Mouse (Mus musculus) c-Kit-positive CD71-negative TER-119-negative erythroid progenitor cells, embryonic 14.5 days (primary cell): Measurements from ENCODE around the gene Ttyh1.
A peak's percentile ranks its signal among the peaks of the same experiment; 100 is the strongest.
"Not testable (repeated sequence)": the region's sequence is repeated elsewhere in the genome, so short reads cannot be mapped to it uniquely, and the experiment has no call there.

ENCODE experiments used
- DNase-seq: peaks from one replicate; pipeline ENCODE4 v3.0.0-alpha.2; 2013; ENCODE audit warnings: low read depth

Gene Ttyh1

DNA sequence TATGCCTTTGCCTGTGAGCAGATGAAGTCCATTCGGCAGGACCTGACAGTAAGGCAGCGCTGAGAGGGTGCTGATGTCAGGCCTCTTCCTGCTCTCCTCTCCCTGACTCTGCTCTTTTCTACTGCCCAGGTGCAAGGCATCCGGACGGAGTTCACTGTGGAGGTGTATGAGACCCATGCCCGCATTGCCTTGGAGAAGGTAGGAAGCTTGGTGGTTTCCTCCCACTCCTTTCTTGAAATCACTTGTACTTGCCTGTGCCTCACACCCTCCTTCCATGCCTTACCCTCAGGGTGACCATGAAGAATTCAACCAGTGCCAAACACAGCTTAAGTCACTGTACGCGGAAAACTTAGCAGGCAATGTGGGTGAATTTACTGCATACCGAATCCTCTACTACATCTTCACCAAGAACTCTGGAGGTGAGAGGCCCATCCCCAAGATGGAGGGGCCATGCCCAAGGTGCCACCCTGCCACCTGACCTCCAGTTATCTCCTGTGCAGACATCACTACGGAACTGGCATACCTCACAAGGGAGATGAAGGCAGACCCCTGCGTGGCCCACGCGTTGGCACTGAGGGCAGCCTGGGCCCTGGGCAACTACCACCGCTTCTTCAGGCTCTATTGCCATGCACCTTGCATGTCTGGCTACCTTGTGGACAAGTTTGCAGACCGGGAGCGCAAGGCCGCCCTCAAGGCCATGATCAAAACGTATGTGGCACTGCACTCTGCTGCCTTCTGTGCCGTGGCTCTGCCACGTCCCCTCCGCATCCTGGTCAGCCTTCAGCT is 25.8 kb downstream of the Ttyh1 start:
- no peak for DNase-seq

DNA sequence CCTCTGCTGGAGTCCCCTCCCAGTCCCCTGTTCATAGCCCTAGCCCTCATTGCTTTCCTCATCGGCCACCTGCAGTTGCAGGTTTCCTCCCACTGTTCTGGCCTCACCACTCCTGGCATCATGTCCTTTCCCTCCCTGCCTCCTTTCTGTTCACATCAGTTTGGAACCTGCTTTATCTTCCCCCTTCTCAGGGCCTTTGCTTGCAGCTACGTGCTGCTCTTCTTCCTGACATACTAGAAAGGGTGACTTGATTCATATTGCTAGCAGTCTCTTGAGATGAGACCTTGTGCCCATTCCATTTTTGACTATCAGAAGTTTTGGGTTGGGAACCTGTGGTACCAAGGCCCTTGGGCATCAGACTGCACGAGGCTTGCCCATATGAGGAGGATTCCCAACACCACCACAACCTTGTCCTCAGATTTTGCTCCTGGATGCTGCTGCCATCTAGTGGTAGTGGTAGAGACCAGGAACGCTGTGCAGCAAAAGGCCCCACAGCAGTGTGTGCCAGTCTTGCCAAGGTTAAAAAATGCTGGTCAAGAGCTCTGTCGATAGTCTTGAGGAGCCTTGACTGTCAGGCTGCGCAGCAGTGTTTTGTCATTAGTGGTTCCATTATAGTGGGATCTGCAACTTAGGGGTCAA is 26.5 kb downstream of the Ttyh1 start:
- no peak for DNase-seq

GRCm38 (mm10) chr7:4146241-4147180 is 27.3 kb downstream of the Ttyh1 start:
- DNase-seq = no peak

- DNase-seq = no peak
Measured at GRCm38 (mm10) chr7:4147371-4147770, 28.2 kb downstream of the Ttyh1 start.

GRCm38 (mm10) chr7:4147836-4148235 is 28.6 kb downstream of the Ttyh1 start:
- DNase-seq = no peak

GRCm38 (mm10) chr7:4148341-4149208 is 29.4 kb downstream of the Ttyh1 start:
- DNase-seq = no peak

DNA sequence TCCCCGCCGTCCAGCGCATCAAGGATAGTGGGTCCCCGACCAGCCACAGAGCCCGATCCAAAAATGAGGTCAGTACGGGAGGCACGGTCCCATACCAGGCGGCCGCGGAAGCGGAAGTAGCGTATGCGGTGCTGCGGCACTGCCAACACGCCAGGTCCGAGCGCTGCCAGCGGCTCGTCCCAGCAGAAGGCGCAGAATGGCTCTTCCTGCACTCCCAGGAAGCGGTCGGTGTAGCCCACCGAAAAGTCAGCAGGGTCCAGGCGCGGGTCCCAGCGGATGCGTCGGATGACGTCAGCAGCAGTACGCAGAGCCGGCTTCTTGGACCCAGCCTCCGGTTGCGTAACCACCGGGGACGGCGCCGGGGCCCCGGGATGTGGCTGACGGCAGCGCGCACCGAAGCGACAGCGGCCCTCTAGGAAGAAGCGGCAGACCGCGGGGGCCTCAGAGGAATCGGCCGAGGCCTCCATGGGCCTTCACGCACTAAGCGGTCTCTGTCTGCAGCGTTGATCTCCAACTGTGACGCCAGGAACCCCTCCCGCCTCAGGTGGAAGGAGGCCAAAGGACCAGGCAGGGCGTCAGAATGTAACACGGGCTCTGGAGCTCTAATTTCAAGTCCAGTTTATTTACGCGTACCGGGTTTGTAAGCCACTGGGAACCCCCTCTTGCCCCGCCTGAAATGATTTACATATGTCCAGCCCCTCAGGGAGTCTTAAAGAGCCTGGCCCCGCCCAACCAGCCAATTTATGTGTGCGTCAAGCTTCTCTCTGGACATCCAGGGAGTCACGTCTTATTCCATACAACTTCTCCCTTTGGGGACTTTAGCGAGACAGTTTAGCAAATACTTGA is 30.2 kb downstream of the Ttyh1 start:
- peak; percentile 73 for DNase-seq

DNA sequence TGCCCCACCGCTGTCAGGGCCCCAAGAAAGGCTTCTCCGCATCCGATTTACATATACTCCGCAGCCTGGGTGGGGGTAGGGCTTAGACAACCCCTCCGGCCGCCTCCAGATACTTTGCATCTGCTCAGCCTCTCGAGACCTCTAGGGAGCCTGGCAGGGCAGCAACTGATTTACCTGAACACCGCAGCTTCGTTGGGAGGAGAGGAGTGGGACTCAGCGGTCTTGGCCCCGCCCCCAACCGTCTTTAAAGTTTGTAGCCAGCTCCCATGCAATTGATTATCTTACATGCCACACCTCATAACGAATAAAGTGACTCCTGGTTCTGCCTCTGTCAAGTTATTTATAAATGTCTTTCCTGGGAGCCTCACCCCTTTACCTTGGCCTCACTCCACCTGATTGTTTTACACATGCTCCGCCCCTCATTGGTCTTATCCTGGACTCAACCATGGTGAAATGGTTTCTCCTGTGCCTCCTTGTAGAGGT is 30.9 kb downstream of the Ttyh1 start, which contains the start of gene Leng9:
Gene Leng9 (minus strand): TSS at position 316 of the 483 bp plus-strand sequence.
- no peak for DNase-seq

- no peak for DNase-seq
Measured at GRCm38 (mm10) chr7:4150811-4151221, 31.6 kb downstream of the Ttyh1 start.

- no peak for DNase-seq
Measured at GRCm38 (mm10) chr7:4151241-4151640, 32.0 kb downstream of the Ttyh1 start.

GRCm38 (mm10) chr7:4154356-4154755 is 35.1 kb downstream of the Ttyh1 start:
- no peak for DNase-seq

GRCm38 (mm10) chr7:4154976-4155375 is 35.8 kb downstream of the Ttyh1 start:
- DNase-seq = no peak

DNA sequence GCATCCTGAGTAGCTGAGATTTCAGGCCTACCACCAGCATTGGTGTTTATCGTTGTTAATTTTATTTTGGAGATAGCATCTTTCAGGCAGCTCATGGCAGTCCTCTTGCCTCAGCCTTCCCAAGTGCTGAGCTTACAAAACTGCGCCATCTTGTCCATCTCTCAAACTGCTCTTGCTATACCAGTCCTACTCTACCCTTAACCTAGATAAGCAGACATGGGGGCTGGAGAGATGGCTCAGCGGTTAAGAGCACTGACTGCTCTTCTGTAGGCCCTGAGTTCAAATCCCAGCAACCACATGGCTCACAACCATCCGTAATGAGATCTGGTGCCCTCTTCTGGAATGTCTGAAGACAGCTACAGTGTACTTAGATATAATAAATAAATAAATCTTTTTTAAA is 42.4 kb downstream of the Ttyh1 start:
- DNase-seq = not testable (repeated sequence)

DNA sequence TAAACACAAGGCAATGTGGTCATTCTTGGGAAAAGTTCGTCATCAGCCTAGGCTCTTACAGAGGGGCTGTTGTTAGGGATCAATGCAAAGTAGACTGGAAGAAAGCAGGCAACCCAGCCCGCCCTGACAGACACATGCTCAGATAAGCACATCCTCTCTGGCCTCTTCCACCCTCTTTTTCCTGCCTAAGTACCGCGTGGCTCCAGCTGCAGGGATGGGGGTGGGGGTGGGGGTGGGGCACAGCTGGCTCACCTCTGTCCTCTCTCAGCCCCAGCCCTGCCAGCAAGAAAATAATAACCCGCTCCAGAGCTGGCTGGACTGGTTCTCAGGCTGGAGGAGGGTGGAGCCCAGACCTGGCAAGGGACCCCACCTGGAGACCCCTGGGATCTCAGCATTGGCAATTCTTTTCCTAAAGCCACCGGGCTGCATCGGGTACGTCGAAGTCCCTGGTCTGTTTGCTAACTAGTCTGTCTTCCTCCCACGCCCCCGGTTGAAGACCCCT is 44.4 kb downstream of the Ttyh1 start:
- no peak for DNase-seq

- DNase-seq = no peak
Measured at GRCm38 (mm10) chr7:4164090-4164910, 45.1 kb downstream of the Ttyh1 start, which contains the start of gene Cdc42ep5. Gene Cdc42ep5 (minus strand): TSS chr7:4164860.

- no peak for DNase-seq
Measured at GRCm38 (mm10) chr7:4165286-4165685, 46.1 kb downstream of the Ttyh1 start.

- DNase-seq = no peak
Measured at GRCm38 (mm10) chr7:4167098-4167497, 47.9 kb downstream of the Ttyh1 start.

- DNase-seq = no peak
Measured at GRCm38 (mm10) chr7:4170193-4170938, 51.2 kb downstream of the Ttyh1 start.
